Mouse (Mus musculus): ENCODE data around the gene Zfp978. TPM values are rescaled to one million over a fixed set of nuclear protein-coding genes. Genes with fewer than 3 reads are reported as not detected.
"Not testable (repeated sequence)": the region's sequence is repeated elsewhere in the genome, so short reads cannot be mapped to it uniquely, and the experiment has no call there.

Zfp978 gene
- total RNA-seq, 1 experiment from 2014 or later = not detected

DNA sequence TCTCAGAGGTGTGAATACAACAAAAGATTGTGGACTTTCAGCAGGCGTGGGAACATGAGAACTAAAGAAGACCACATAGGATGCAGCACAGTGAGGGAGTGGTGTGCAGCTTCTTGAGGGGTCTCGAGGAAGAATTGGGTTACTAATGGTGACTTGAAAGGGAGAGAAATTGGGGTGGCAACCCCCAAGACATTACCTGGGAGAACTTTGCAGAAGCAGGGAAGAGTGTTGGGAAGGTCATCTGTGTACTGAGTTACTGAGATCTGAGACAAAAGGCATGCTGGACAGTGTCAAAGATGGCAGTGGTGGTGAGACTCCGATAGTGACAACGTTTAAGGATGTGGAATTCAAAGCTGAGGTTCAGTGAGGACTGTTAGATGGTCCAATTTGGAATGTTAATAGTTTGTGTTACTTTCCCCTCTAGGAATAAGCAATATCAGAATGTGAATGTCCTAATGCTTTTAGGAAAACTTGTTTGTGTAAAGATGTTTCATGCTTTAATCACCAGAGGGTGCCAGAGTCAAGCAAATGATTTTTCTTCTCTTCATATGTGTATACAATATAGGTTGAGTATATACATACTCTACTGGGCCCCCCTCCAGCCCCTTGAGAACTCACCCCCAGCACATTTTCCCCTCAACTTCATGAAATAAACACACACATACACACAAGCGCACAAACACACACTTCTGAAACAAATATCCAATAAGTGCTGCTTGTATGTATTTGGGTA lies 64.7 kb downstream of the Zfp978 start:
- not testable (repeated sequence) for ATAC-seq (ENCODE audit: extremely low read depth, insufficient number of reproducible peaks, low FRiP score, poor library complexity, severe bottlenecking)

DNA sequence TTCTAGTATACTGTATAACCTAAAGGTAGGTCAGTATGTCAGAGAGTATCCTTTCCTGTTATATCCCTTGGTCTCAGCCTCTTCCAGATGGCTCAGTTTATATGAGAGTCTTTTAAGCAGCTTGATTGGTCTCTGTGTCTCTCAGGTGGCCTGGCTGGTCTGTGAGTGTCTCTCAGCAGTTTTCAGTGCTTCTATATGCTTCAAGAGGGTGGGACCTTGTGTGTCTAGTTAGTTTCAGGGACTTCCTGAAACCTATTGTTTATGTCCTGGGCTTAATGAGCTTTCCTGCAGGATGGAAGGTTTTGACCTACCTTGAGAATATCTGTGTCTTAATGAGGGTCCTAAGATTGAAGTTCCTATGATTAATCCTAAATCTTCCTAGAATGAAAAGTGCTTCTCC lies 69.5 kb downstream of the Zfp978 start:
- 0 out of 2 replicates have a peak, but pooled peaks have one; percentile 3 for ATAC-seq (ENCODE audit: extremely low read depth, insufficient number of reproducible peaks, low FRiP score, poor library complexity, severe bottlenecking)

DNA sequence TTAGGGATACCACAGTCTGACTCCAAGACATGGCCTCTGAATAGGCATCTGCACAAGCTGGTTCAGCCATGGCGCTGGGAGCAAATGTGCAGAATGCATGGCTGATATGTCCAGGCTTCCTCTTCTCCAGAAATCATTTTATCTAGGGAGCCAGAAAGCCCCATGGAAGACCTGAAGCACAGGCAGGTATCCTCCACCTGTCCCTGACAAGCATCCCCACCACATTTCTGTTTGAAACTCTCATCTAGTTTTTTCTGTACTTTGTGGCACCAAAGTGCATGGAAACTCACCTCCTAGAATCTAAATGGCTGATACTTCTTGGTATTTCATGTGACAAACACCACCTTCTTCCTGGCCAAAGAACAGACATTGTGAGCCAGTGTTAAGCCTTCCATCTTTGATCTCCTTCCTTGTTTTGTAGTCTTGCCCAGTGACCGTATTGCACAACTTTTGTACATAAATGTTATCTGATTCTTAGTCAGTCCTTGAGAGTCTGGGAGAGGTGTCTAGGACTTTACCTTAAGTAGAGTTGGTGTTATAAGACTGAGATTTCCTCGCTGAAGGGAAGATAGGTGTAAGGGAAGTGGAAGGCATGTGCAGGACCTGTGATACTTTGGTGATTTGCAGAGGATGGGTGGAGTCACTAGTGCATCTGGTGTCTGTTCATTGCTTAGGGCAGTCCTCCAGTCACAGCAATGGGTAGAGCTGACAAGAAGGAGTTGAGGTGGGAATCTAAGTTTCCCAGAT lies 70.8 kb downstream of the Zfp978 start:
- ATAC-seq (ENCODE audit: extremely low read depth, insufficient number of reproducible peaks, low FRiP score, poor library complexity, severe bottlenecking) = peak; percentile 23; the same call in 1 of the 2 replicates

DNA sequence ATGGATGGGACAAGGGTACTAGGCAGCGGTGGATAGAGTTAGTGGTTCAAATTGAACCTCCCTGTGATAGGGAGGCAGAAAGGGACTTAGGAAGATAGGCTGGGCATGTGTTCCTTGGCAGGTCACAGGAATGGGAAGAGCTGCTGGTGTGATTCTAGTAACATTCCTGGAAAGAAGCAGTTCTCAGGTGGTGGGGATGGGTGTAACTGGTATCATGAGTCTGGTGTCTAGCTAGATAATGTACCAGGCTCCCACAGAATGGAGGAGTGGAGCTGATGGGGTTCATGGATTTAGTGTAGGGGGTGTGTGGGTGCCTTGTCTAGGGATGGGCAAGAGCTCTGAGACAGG lies 71.3 kb downstream of the Zfp978 start:
- ATAC-seq (ENCODE audit: extremely low read depth, insufficient number of reproducible peaks, low FRiP score, poor library complexity, severe bottlenecking) = peak; percentile 9; the same call in 1 of the 2 replicates

DNA sequence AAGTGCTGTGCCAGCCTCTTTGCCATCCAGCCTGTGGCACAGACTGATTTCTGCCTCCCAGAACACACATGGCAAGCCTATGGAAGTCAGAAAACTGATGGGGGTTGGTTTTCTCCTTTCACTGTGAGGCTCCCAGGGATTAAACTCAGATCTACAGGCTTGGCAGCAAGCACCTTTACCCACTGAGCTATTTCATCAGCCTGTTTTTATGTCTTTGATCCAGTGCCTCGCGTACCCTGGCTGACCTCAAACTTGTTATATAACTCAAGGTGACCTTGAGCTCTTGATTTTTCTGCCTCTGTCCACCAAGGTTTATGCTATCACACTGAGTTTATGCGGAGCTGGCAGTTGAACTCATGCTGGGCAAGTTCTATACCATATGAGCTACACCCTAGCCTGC lies 71.9 kb downstream of the Zfp978 start:
- no peak for ATAC-seq (ENCODE audit: extremely low read depth, insufficient number of reproducible peaks, low FRiP score, poor library complexity, severe bottlenecking)

DNA sequence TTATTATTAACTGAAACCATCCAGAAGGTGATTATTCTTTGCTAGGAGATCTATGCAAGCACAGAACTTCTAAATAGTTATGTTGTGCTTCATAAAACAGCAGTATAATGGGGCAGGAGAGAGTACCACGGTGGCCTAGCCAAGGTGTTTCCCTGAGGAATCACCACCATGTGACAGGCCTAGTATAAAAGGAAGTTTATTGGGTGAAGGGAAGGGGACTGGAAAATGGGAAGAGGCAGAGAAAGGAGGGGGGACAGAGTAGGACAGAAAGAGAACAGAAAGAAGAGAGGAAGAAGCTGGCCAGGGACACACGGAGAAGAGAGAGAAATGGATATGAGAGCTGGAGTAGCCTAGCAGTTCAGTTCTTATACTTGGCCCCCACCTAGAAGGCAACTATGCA lies 72.8 kb downstream of the Zfp978 start:
- no peak for ATAC-seq (ENCODE audit: extremely low read depth, insufficient number of reproducible peaks, low FRiP score, poor library complexity, severe bottlenecking)

Other genes starting within 250 kb of the Zfp978 start
- gene Zfp991, start 229.3 kb upstream of the Zfp978 start, total RNA-seq (2017) = 4.0 and 5.4 TPM in 2 replicates
- not detected in 2 replicates for gene Zfp988, start 55.6 kb upstream of the Zfp978 start, total RNA-seq (2017)
- not detected in 2 replicates for gene Zfp982, start 131.1 kb downstream of the Zfp978 start, total RNA-seq (2017)
- 0.12 TPM in 1 of 2 replicates, not detected in the other for gene Gm16503, start 178.9 kb downstream of the Zfp978 start, total RNA-seq (2017)
- not detected in 2 replicates for gene Zfp985, start 192.0 kb downstream of the Zfp978 start, total RNA-seq (2017)